Mouse (Mus musculus) G1E (cell line): ENCODE results near the gene Vegfa.

Experiments used
- CTCF ChIP-seq: IDR thresholded peaks from 2 replicates; pipeline ENCODE4 v1.5.1; 2012; ENCODE audit warnings: low read depth, low read length, inconsistent platforms, mixed read lengths
- GATA1 ChIP-seq: IDR thresholded peaks from 2 replicates; pipeline ENCODE4 v1.6.1; 2012; ENCODE audit warnings: borderline replicate concordance, low read length, inconsistent platforms, mixed read lengths
- GATA2 ChIP-seq: IDR thresholded peaks from 2 replicates; pipeline ENCODE4 v1.6.1; 2012; ENCODE audit warnings: low read depth, low read length, inconsistent platforms, borderline replicate concordance
- POLR2AphosphoS5 ChIP-seq: IDR thresholded peaks from 2 replicates; pipeline ENCODE4 v1.6.1; 2012; ENCODE audit warnings: low read depth, low read length, inconsistent platforms; ENCODE audit not compliant: insufficient replicate concordance
- TAL1 ChIP-seq: conservative IDR thresholded peaks from 2 replicates; pipeline ENCODE4 v1.6.1; 2012; ENCODE audit warnings: low read depth, low read length, inconsistent platforms, mixed read lengths

- TF ChIP-seq CTCF, result no peak
- no peak for TF ChIP-seq TAL1
- no peak for TF ChIP-seq GATA1
- TF ChIP-seq POLR2AphosphoS5, result no peak
- TF ChIP-seq GATA2, result no peak
Observed at GRCm38 (mm10) chr17:46025207-46025606, 7.0 kb downstream of the Vegfa start.
